Mouse (Mus musculus): ENCODE data around the gene Tmeff2. TPM values are rescaled to one million over a fixed set of nuclear protein-coding genes. Genes with fewer than 3 reads are reported as not detected.

Gene Tmeff2
- not detected in 4 replicates for total RNA-seq (2023)

DNA sequence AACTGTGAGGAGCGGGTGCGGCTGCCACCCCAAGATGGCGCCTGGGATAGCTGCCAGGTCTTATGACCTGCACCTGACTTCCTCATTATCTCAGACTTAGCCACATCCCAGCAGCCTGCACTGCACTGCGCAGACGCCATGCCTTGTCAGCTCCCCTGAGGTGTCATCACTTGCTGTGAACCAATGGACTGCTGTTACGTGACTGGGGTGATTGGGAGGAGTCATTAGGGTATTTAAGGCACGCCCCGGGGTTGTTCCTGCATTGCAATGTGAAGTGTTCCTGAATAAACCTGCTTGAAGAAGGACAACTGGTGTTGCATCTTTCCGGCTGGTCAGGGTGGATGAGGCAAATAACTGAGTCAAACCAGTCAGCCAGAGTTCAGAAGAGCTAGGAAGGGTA is at the start of gene Tmeff2:
TSS of gene Tmeff2 (plus strand) at position 262 of the 400 bp plus-strand sequence.

Data from B cell, adult 62 days (primary cell).